Mouse (Mus musculus) left cerebral cortex, adult 2 months (tissue): Measurements from ENCODE around the gene Hist1h2bn. TPM values are rescaled to one million over a fixed set of nuclear protein-coding genes. Genes with fewer than 3 reads are reported as not detected.
A peak's percentile ranks its signal among the peaks of the same experiment; 100 is the strongest.
"Not testable (repeated sequence)": the region's sequence is repeated elsewhere in the genome, so short reads cannot be mapped to it uniquely, and the experiment has no call there.

Experiments
- DNase-seq, 2 experiments: peaks; one replicate each; pipeline ENCODE4 v3.0.0; 2021 to 2022; ENCODE audit warnings: low spot score in 2 of 2, mixed read lengths in 1 of 2; ENCODE audit errors: extremely low spot score in 1 of 2
- H3K27ac ChIP-seq: fragments of 200-600 bp; 2 replicates; pipeline ENCODE4 v1.8.1; 2022
- H3K4me3 ChIP-seq: fragments of 200-600 bp; 2 replicates; pipeline ENCODE4 v1.8.1; 2022
- CTCF ChIP-seq: fragments of 200-600 bp; IDR thresholded peaks from 2 replicates; pipeline ENCODE4 v1.8.1; 2022; ENCODE audit warnings: antibody characterized with exemption, mild to moderate bottlenecking, moderate library complexity
- intact Hi-C: fragments of 180-260 bp; cut with DNase I; formaldehyde crosslinking; loops from one replicate; pipeline ENCODE4 v1.15.1; 2025
- long read RNA-seq, 2 experiments: library from polyadenylated mRNA; stranded (forward); transcript quantifications; one replicate each; pipeline ENCODE4 v2.0.0; 2021; ENCODE audit warnings: borderline mapping rate in 2 of 2
- total RNA-seq, 2 experiments: library from RNA; stranded (reverse); gene quantifications; 2 replicates each; pipeline ENCODE4 v1.2.3; 2021

Gene Hist1h2bn
- total RNA-seq, result 1 to 10 TPM; 8.3 TPM
- long read RNA-seq, experiment 1, result 0 reads
- long read RNA-seq, experiment 2, result 0 reads

DNA sequence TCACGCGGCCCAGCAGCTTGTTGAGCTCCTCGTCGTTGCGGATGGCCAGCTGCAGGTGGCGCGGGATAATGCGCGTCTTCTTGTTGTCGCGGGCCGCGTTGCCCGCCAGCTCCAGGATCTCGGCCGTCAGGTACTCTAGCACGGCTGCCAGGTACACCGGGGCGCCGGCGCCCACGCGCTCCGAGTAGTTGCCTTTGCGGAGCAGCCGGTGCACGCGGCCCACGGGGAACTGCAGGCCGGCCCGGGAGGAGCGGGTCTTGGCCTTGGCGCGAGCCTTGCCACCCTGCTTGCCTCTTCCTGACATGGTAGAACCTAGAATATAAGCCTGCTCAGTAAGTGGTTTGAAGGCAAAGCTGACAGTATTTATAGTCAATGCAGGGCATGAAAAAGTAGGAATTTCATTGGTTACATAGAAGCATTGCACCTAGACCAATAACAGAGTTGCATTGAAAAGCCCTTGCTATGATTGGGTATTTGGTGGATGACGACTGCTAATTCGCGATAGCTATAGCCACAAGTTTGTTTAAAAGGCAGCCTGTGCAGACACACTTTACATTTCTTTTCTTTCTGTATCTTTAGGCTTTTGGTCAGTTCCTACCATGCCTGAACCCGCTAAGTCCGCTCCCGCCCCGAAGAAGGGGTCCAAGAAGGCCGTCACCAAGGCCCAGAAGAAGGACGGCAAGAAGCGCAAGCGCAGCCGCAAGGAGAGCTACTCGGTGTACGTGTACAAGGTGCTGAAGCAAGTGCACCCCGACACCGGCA is at the start of gene Hist1h2bn, which contains the start of gene Hist1h2ak:
Hist1h2bn (plus strand) TSS at position 600 of the 762 bp plus-strand sequence.
Hist1h2ak (minus strand) TSS at position 304 of the 762 bp plus-strand sequence.
- DNase-seq, result peak; percentile 50 to 69
- intact Hi-C loops, result loop anchor here (2.0 to 10.0 kb wide), 5 partner anchors 27 to 1999 kb away; partner anchors contain the start of genes Hist1h1b, Hist1h1e, Hist1h1t and Hist1h2ab
- Histone ChIP-seq H3K27ac (peak within 1 kb of the TSS; percentile 80), H3K4me3 (peak within 1 kb of the TSS; percentile 50)

DNA sequence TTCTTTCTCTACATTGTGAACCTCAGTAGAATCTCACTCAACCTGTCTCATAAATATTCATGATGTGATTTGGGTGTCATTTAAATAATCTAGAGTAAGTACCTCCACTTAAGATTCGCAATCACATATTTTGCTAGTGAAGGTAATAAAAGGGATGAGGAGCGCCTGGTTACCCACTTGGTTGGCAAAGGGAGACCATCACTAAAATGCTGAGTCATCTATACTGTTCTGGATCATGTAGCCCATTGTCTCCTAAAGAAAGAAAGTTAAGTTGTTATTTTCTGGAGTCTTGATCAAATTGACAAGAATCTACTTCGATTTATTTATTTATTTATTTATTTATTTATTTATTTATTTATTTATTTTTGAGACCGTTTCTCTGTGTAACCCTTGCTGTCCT is 47.3 kb upstream of the Hist1h2bn start:
- no peak for TF ChIP-seq CTCF
- H3K27ac ChIP-seq, result no peak overlapping the region
- DNase-seq, result no peak
- intact Hi-C loops, result no loop called here
- no peak overlapping the region for H3K4me3 ChIP-seq

DNA sequence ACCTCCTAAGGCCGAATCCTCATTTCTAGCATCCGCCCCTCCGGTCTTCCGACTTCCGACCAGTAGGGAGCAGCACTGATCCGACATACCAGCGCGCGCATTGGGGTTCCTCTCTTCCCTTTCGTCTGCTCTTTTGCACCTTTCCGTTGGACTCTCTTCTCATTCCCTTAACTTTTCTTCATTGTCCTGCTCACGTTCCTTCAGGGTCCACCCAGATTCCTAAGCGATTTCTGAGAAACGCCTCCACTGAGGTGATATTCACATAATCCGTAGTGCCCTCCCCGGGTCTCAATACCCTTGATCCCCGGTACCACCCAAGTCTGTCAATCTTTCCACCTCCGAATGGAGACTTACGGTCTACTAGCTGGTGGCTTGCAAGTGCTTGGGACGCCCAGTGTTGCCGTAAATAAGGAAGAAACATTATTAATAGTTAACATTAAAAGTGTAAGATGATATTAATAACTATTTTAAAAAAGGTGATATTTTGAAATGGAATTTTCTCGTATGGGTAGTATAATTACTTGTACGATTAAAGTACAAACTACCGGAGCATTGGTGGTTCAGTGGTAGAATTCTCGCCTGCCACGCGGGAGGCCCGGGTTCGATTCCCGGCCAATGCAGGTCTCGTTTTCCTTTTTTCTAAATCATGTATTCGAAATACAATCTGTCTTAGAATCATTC is 43.8 kb upstream of the Hist1h2bn start:
- intact Hi-C loops, result loop anchor here (1.0 to 10.0 kb wide), 11 partner anchors 41 to 1911 kb away; partner anchors contain the start of genes Hist1h2af, Hist1h2be, Hist1h4h and Hist1h4k
- TF ChIP-seq CTCF, result peak; percentile 91
- peak overlapping the region; percentile 74 for H3K27ac ChIP-seq
- peak; percentile 87 to 90 for DNase-seq
- H3K4me3 ChIP-seq, result peak overlapping the region; percentile 96

DNA sequence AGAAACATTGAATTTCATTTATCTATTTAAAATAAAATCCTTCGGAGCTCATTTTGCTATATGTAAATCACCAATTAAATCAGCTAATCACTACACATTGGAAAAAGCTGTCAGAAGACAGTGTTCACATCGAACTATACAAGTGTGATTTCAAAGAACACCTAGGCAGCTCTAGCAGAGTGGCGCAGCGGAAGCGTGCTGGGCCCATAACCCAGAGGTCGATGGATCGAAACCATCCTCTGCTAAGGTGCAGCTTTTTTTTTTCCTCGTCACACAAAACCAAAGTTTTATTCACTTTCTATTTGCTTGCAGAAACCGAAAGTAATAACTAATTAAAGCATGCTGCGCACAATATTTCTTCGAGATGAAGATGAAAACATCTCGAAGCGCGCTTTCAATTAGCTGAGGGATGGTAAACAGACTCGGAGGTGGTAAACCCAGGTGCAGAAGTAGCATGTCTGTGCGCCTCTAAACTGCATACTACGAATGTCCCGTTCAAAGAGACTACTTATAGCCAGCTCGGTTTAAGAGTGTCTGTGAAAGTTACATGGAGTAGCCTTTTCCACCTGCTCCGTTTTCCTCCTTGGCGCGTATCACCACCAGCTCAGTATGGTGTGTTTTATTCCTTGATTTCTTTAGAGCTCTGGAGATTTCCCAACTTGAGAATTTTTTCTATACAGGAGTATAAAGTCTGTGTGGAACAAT is 43.0 kb upstream of the Hist1h2bn start:
- no peak for TF ChIP-seq CTCF
- peak overlapping the region; percentile 96 for H3K4me3 ChIP-seq
- peak overlapping the region; percentile 13; the same call in 1 of the 2 replicates for H3K27ac ChIP-seq
- peak; percentile 81 for DNase-seq
- intact Hi-C loops, result loop anchor here (1.0 to 10.0 kb wide), 11 partner anchors 40 to 1910 kb away; partner anchors contain the start of genes Hist1h2af, Hist1h2be, Hist1h4h and Hist1h4k

DNA sequence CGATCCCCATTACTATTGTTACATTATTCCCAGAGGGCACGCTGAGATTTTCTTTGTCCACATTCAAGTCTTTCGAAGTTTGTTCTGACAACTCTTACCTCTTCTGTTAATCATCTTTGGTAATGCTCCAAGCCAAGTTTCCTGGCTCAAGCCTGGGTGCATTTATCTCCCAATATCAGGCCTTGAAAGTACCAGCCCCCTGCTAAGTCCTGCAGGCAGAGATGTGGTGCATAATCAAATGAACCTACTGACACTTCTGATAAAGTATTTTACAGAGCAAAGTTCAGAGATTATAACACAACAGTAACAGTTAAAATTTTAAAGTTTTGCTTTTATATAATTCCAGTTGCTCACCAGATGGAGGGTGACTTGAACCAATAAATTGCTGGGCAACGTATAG is 42.2 kb upstream of the Hist1h2bn start:
- Histone ChIP-seq H3K27ac (no peak overlapping the region), H3K4me3 (peak overlapping the region; percentile 96)
- intact Hi-C loops, result loop anchor here (2.0 to 10.0 kb wide), 10 partner anchors 39 to 1909 kb away; partner anchors contain the start of genes Hist1h2af, Hist1h2be, Hist1h4h and Hist1h4k
- DNase-seq, result no peak
- TF ChIP-seq CTCF, result no peak

DNA sequence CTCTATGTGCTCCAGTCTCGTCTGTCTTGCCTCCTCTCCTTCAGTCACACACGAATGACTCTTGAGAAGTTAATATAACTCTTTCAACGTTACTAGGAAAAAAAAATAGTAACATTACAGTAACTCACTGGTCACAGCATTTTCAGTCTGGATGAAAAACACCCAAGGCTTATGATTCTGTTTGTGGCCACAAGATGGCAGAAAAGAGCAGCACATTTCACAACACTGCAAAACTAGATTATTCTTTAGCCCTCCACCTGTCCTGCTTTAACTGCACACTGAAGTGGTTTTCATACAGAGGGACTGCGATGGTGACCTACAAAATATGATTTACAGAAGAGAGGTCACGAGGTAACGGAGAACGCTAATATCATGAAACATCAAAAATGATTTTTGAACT is 39.2 kb upstream of the Hist1h2bn start:
- intact Hi-C loops, result loop anchor here (5.0 to 10.0 kb wide), 9 partner anchors 228 to 1968 kb away; partner anchors contain the start of genes Hist1h2ac, Hist1h2af, Hist1h2bc and Hist1h4d
- peak; percentile 52 to 64 for DNase-seq
- Histone ChIP-seq H3K27ac (no peak overlapping the region), H3K4me3 (peak overlapping the region; percentile 33)
- TF ChIP-seq CTCF, result peak; percentile 97

DNA sequence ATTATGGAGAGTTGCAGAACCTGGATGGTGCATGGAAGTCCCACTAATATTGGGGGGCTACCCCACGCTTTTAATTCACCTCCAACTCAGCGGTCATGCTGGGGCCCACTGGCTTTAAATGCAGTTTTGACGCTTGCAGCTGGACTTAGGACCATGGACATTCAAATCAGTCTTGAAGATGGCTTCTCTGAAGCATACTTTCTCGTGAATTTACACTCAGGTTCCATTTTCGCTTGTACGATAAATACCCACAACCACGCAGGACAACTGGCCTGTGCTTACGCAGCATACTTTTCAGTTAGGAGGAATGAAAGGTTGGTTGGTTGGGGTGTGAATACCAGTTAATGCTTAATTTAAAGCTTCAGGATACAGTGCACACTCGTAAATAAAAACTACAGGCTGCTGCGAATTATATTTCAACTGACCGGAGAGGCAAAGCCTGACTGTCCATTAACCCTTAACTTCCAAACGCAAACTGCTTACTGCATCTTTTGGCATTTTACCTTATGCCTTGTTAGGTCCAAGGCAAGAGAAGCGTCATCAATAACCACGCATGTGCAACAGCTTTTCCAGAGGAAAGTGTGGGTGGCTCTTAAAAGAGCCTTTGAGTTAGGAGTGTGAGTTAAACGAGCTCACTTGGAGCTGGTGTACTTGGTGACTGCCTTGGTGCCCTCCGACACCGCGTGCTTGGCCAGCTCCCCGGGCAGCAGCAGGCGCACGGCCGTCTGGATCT is 38.6 kb upstream of the Hist1h2bn start:
- no peak for DNase-seq
- intact Hi-C loops, result loop anchor here (5.0 to 10.0 kb wide), 3 partner anchors 1590 to 1967 kb away; partner anchors contain the start of genes Hist1h2ac, Hist1h2bc and Hist1h4d

DNA sequence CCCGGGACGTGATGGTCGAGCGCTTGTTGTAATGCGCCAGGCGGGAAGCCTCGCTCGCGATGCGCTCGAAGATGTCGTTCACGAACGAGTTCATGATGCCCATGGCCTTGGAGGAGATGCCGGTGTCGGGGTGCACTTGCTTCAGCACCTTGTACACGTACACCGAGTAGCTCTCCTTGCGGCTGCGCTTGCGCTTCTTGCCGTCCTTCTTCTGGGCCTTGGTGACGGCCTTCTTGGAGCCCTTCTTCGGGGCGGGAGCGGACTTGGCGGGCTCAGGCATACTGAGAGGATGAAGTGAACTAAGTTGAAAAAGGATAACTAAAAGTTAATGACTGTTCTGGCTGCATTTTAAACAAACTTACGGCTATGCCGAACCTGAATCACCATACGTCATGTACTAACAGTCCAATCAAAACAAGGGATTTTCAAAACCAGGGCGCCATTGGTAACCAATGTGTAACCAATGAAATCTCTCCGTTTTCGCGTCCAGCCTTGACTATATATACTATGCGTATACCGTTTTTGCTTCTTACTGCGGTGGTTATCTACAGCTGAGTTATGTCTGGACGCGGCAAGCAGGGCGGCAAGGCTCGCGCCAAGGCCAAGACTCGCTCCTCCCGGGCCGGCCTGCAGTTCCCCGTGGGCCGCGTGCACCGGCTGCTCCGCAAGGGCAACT is 37.9 kb upstream of the Hist1h2bn start, which contains the start of the genes Hist1h2bl and Hist1h2ai:
Hist1h2bl (minus strand) TSS at position 280 of the 676 bp plus-strand sequence.
Hist1h2ai (plus strand) TSS at position 559 of the 676 bp plus-strand sequence.
- Histone ChIP-seq H3K27ac (peak within 1 kb of the TSS; percentile 83), H3K4me3 (peak within 1 kb of the TSS; percentile 48)
- intact Hi-C loops, result loop anchor here (1.0 to 10.0 kb wide), 5 partner anchors 34 to 1966 kb away; partner anchors contain the start of genes Hist1h2ac, Hist1h2an, Hist1h2bc and Hist1h2bp
- peak; percentile 74 to 84 for DNase-seq

More for the DNA sequence above, 38.6 kb upstream of the Hist1h2bn start:
- Histone ChIP-seq H3K27ac (peak overlapping the region; percentile 72), H3K4me3 (peak overlapping the region; percentile 33)
- TF ChIP-seq CTCF, result no peak

DNA sequence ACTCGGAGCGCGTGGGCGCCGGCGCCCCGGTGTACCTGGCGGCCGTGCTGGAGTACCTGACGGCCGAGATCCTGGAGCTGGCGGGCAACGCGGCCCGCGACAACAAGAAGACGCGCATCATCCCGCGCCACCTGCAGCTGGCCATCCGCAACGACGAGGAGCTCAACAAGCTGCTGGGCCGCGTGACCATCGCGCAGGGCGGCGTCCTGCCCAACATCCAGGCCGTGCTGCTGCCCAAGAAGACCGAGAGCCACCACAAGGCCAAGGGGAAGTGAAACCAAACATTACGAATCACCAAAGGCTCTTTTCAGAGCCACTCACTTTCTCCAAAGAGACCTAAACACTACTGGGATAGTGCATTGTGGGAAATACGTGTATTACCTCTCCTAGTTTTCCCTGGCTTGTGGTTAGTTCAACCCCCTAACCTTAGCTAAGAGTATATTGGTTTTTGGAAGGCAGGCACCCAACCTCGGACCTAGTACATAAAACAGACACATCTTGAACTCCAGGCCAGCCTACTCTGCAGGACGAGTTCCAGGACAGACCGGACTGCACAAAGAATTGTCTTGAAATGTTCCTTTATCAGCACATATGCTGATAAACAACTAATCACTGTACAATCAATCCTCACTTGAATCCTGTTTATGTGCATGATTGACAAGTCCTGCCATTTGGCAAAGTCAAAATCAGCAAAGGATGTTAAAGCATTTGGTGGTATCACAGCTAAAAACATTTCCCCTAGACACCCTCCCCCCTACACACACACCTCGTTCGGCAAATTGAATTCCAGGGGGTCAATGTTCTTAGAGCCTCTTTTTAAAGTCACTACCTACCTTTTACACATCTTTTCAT is 37.2 kb upstream of the Hist1h2bn start:
- intact Hi-C loops, result loop anchor here (1.0 to 10.0 kb wide), 6 partner anchors 34 to 1966 kb away; partner anchors contain the start of genes Hist1h2ac, Hist1h2an, Hist1h2bc and Hist1h2bp
- DNase-seq, result not testable (repeated sequence)
- Histone ChIP-seq H3K4me3 (peak overlapping the region; percentile 48), H3K27ac (peak overlapping the region; percentile 83)

DNA sequence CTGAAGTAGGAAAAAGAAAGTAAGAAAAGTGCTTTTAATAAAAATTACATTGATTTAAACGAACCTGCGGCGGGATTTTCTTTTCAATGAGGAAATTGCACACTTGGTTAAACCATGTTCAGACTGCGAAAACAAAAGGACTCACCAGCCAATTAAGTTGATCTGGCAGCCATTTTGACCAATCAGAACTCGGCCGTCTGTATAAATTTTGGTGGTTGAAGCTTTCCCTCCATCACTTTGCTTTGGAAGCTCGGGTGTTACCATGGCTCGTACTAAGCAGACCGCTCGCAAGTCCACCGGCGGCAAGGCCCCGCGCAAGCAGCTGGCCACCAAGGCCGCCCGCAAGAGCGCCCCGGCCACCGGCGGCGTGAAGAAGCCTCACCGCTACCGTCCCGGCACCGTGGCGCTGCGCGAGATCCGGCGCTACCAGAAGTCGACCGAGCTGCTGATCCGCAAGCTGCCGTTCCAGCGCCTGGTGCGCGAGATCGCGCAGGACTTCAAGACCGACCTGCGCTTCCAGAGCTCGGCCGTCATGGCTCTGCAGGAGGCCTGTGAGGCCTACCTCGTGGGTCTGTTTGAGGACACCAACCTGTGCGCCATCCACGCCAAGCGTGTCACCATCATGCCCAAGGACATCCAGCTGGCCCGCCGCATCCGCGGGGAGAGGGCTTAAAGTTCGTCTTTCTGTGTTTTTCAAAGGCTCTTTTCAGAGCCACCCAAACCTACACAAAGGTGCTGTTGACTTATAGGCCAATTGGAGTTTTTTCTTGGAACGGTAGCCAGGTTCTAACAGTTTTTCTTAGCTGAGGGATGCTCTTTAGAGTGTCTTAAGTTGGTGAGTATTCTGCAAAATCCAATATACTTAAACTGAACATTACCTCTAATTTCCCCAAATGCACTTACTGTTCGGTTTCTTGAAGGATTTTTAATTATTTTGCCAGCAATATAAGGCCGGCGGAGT is 36.2 kb upstream of the Hist1h2bn start, which contains the start of gene Hist1h3h:
Hist1h3h (plus strand) TSS at position 263 of the 961 bp plus-strand sequence.
- H3K27ac ChIP-seq, result peak within 1 kb of the TSS; percentile 83
- peak; percentile 86 to 89 for DNase-seq
- H3K4me3 ChIP-seq, result peak within 1 kb of the TSS; percentile 48
- intact Hi-C loops, result loop anchor here (1.0 to 10.0 kb wide), 6 partner anchors 17 to 1965 kb away; partner anchors contain the start of genes Hist1h2ac, Hist1h2an, Hist1h2bc and Hist1h2bp
